Mouse (Mus musculus) heart, embryonic 13.5 days (tissue): ENCODE data around the gene Limd1. TPM values are rescaled to one million over a fixed set of nuclear protein-coding genes. Genes with fewer than 3 reads are reported as not detected.
"Not testable (repeated sequence)": the region's sequence is repeated elsewhere in the genome, so short reads cannot be mapped to it uniquely, and the experiment has no call there.

Experiments
- ATAC-seq: fragments of 200-750 bp; cut with Nextera tagmentation; 2 replicates; pipeline ENCODE4 v1.8.0; 2017; ENCODE audit warnings: moderate TSS enrichment; ENCODE audit not compliant: insufficient number of reproducible peaks, low FRiP score, low TSS enrichment; ENCODE audit errors: extremely low read depth
- H3K27ac ChIP-seq: fragments of 300-500 bp; sonication (generic); replicated peaks from 2 replicates; pipeline ENCODE4 v1.5.1; 2015; ENCODE audit warnings: moderate library complexity, mild to moderate bottlenecking, inconsistent platforms
- H3K27me3 ChIP-seq: fragments of 300-500 bp; sonication (generic); replicated peaks from 2 replicates; pipeline ENCODE4 v1.6.1; 2015; ENCODE audit warnings: mild to moderate bottlenecking, inconsistent platforms
- H3K36me3 ChIP-seq: fragments of 300-500 bp; sonication (generic); 2 replicates; pipeline ENCODE4 v1.6.1; 2015; ENCODE audit warnings: mild to moderate bottlenecking, inconsistent platforms
- H3K4me1 ChIP-seq: fragments of 300-500 bp; sonication (generic); 2 replicates; pipeline ENCODE4 v1.6.1; 2015; ENCODE audit warnings: inconsistent platforms
- H3K4me2 ChIP-seq: fragments of 300-500 bp; sonication (generic); 2 replicates; pipeline ENCODE4 v1.6.1; 2015; ENCODE audit warnings: inconsistent platforms, mild to moderate bottlenecking, moderate library complexity
- H3K4me3 ChIP-seq: fragments of 300-500 bp; sonication (generic); 2 replicates; pipeline ENCODE4 v1.5.1; 2015; ENCODE audit warnings: moderate library complexity, mild to moderate bottlenecking, inconsistent platforms
- H3K9ac ChIP-seq: fragments of 300-500 bp; sonication (generic); 2 replicates; pipeline ENCODE4 v1.6.1; 2015; ENCODE audit warnings: inconsistent platforms, mild to moderate bottlenecking, moderate library complexity
- H3K9me3 ChIP-seq: fragments of 300-500 bp; sonication (generic); 2 replicates; pipeline ENCODE4 v1.6.1; 2016; ENCODE audit warnings: inconsistent platforms
- WGBS: fragments of 180-500 bp; shearing (Covaris S2); methylation state at CpG from one replicate; pipeline ENCODE4 v1.1.7; 2015; ENCODE audit warnings: mixed read lengths; 5-methylcytosine and 5-hydroxymethylcytosine counted together
- polyA plus RNA-seq: library from polyadenylated mRNA; unstranded; fragments of >200 nt; fragmentation: Nextera tagmentation; extraction: Ambion mirVana; gene quantifications from 2 replicates; pipeline ENCODE4 v1.2.1, GENCODE M21; 2015

Gene Limd1
- polyA plus RNA-seq, result 34.6 and 36.1 TPM in 2 replicates

GRCm38 (mm10) chr9:123478586-123479195, at the start of gene Limd1:
Gene Limd1 (plus strand): TSS chr9:123478706.
- Histone ChIP-seq H3K9me3 (no peaks in the 10 kb centered on the region), H3K4me2 (peak within 1 kb of the TSS; percentile 98), H3K27ac (peak within 1 kb of the TSS; percentile 92), H3K4me1 (peaks cover 57% of the 10 kb centered on the region), H3K27me3 (no peaks in the 10 kb centered on the region), H3K9ac (peak within 1 kb of the TSS; percentile 91), H3K4me3 (peak within 1 kb of the TSS; percentile 79), H3K36me3 (peaks cover 34% of the 10 kb centered on the region)
- ATAC-seq, result peak; percentile 90
- WGBS, result under 1% methylated on average over 41 of the region's 57 CpGs

GRCm38 (mm10) chr9:123429863-123430262, 48.6 kb upstream of the Limd1 start:
- Histone ChIP-seq H3K4me1 (no peaks in the 10 kb centered on the region), H3K36me3 (peaks cover 35% of the 10 kb centered on the region), H3K4me2 (no peak overlapping the region), H3K27me3 (no peaks in the 10 kb centered on the region), H3K9me3 (no peaks in the 10 kb centered on the region), H3K9ac (no peak overlapping the region), H3K27ac (no peak overlapping the region), H3K4me3 (no peak overlapping the region)
- WGBS, result 85% methylated on average over 4 of the region's 4 CpGs
- ATAC-seq, result no peak

- ATAC-seq, result no peak
- H3K4me2 ChIP-seq, result no peak overlapping the region
- H3K9ac ChIP-seq, result no peak overlapping the region
- no peak overlapping the region for H3K27ac ChIP-seq
- no peaks in the 10 kb centered on the region for H3K27me3 ChIP-seq
- H3K4me1 ChIP-seq, result no peaks in the 10 kb centered on the region
- no peaks in the 10 kb centered on the region for H3K9me3 ChIP-seq
- H3K36me3 ChIP-seq, result peaks cover 41% of the 10 kb centered on the region
- H3K4me3 ChIP-seq, result no peak overlapping the region
Measured at GRCm38 (mm10) chr9:123430973-123431372, 47.5 kb upstream of the Limd1 start.

GRCm38 (mm10) chr9:123438223-123438622, 40.3 kb upstream of the Limd1 start:
- H3K27ac ChIP-seq, result no peak overlapping the region
- no peak overlapping the region for H3K4me2 ChIP-seq
- H3K36me3 ChIP-seq, result peaks cover 68% of the 10 kb centered on the region
- H3K9me3 ChIP-seq, result no peaks in the 10 kb centered on the region
- no peak overlapping the region for H3K9ac ChIP-seq
- no peak overlapping the region for H3K4me3 ChIP-seq
- 87% methylated on average over 2 of the region's 2 CpGs for WGBS
- H3K27me3 ChIP-seq, result no peaks in the 10 kb centered on the region
- H3K4me1 ChIP-seq, result no peaks in the 10 kb centered on the region
- no peak for ATAC-seq

- WGBS, result 48% methylated on average over 5 of the region's 5 CpGs
- no peak overlapping the region; the same call in 1 of the 2 replicates for H3K9ac ChIP-seq
- H3K4me3 ChIP-seq, result no peak overlapping the region
- no peaks in the 10 kb centered on the region for H3K9me3 ChIP-seq
- peaks cover 64% of the 10 kb centered on the region for H3K36me3 ChIP-seq
- no peaks in the 10 kb centered on the region for H3K27me3 ChIP-seq
- ATAC-seq, result no peak
- no peak overlapping the region for H3K27ac ChIP-seq
- no peaks in the 10 kb centered on the region for H3K4me1 ChIP-seq
- no peak overlapping the region for H3K4me2 ChIP-seq
Measured at GRCm38 (mm10) chr9:123440230-123441058, 38.1 kb upstream of the Limd1 start.

GRCm38 (mm10) chr9:123447101-123447500, 31.4 kb upstream of the Limd1 start:
- H3K4me3 ChIP-seq, H3K9me3 ChIP-seq, H3K27me3 ChIP-seq, H3K4me2 ChIP-seq, H3K4me1 ChIP-seq, H3K9ac ChIP-seq, ATAC-seq, H3K27ac ChIP-seq: not testable (repeated sequence)
- 94% methylated on average over 3 of the region's 3 CpGs for WGBS
- peaks cover 17% of the 10 kb centered on the region for H3K36me3 ChIP-seq

- H3K9ac ChIP-seq, result no peak overlapping the region
- ATAC-seq, result no peak
Measured at GRCm38 (mm10) chr9:123448594-123448993, 29.9 kb upstream of the Limd1 start.

GRCm38 (mm10) chr9:123450174-123450573, 28.3 kb upstream of the Limd1 start:
- Histone ChIP-seq H3K9ac (no peak overlapping the region), H3K4me1 (peaks cover 3% of the 10 kb centered on the region; the same call in 1 of the 2 replicates), H3K4me2 (no peak overlapping the region), H3K9me3 (no peaks in the 10 kb centered on the region), H3K36me3 (peaks cover 23% of the 10 kb centered on the region), H3K4me3 (no peak overlapping the region), H3K27me3 (no peaks in the 10 kb centered on the region), H3K27ac (no peak overlapping the region)
- 41% methylated on average over 2 of the region's 2 CpGs for WGBS
- no peak for ATAC-seq

More at GRCm38 (mm10) chr9:123448594-123448993, 29.9 kb upstream of the Limd1 start:
- Histone ChIP-seq H3K4me3 (no peak overlapping the region), H3K9me3 (no peaks in the 10 kb centered on the region), H3K27ac (no peak overlapping the region), H3K4me1 (peaks cover 3% of the 10 kb centered on the region; the same call in 1 of the 2 replicates), H3K27me3 (no peaks in the 10 kb centered on the region), H3K36me3 (peaks cover 18% of the 10 kb centered on the region), H3K4me2 (no peak overlapping the region)

GRCm38 (mm10) chr9:123451772-123452171, 26.7 kb upstream of the Limd1 start:
- no peak for ATAC-seq
- no peak overlapping the region for H3K9ac ChIP-seq
- H3K27me3 ChIP-seq, result no peaks in the 10 kb centered on the region
- WGBS, result 61% methylated on average over 3 of the region's 3 CpGs
- H3K4me3 ChIP-seq, result no peak overlapping the region
- H3K4me2 ChIP-seq, result no peak overlapping the region
- H3K4me1 ChIP-seq, result peaks cover 10% of the 10 kb centered on the region
- no peaks in the 10 kb centered on the region for H3K9me3 ChIP-seq
- no peak overlapping the region for H3K27ac ChIP-seq
- H3K36me3 ChIP-seq, result peaks cover 29% of the 10 kb centered on the region

- ATAC-seq, result no peak
- Histone ChIP-seq H3K4me1 (peaks cover 26% of the 10 kb centered on the region), H3K9ac (peak overlapping the region; percentile 63), H3K27me3 (no peaks in the 10 kb centered on the region), H3K36me3 (peaks cover 46% of the 10 kb centered on the region), H3K9me3 (no peaks in the 10 kb centered on the region), H3K27ac (peak overlapping the region; percentile 88), H3K4me2 (peak overlapping the region; percentile 6; the same call in 1 of the 2 replicates), H3K4me3 (no peak overlapping the region)
- 40% methylated on average over 9 of the region's 9 CpGs for WGBS
Measured at GRCm38 (mm10) chr9:123456634-123457602, 21.6 kb upstream of the Limd1 start.

GRCm38 (mm10) chr9:123457603-123458002, 20.9 kb upstream of the Limd1 start:
- Histone ChIP-seq H3K9me3 (no peaks in the 10 kb centered on the region), H3K4me1 (peaks cover 26% of the 10 kb centered on the region), H3K27ac (peak overlapping the region; percentile 88), H3K4me3 (no peak overlapping the region), H3K27me3 (no peaks in the 10 kb centered on the region), H3K9ac (peak overlapping the region; percentile 20; the same call in 1 of the 2 replicates), H3K4me2 (peak overlapping the region; percentile 6; the same call in 1 of the 2 replicates), H3K36me3 (peaks cover 44% of the 10 kb centered on the region)
- no peak for ATAC-seq
- 22% methylated on average over 2 of the region's 2 CpGs for WGBS
